Mouse (Mus musculus) hematopoietic stem cell, adult 5-6 weeks (primary cell): ENCODE measurements around the gene Slc24a3. TPM values are rescaled to one million over a fixed set of nuclear protein-coding genes. Genes with fewer than 3 reads are reported as not detected.
A peak's percentile ranks its signal among the peaks of the same experiment; 100 is the strongest.

ENCODE experiments used
- ATAC-seq, 2 experiments: fragments of 125-278 bp in 1 of 2; replicated peaks in 1 of 2; 2 replicates each; pipeline ENCODE4 v1.8.0; 2016 to 2017; ENCODE audit warnings: inconsistent platforms in 2 of 2, mild to moderate bottlenecking in 2 of 2, moderate number of reproducible peaks in 2 of 2, low read depth in 1 of 2, moderate TSS enrichment in 1 of 2; ENCODE audit not compliant: low FRiP score in 2 of 2, poor library complexity in 2 of 2, severe bottlenecking in 2 of 2, insufficient read depth in 1 of 2, low TSS enrichment in 1 of 2
- total RNA-seq: library from RNA; stranded (forward); fragments of 172-1452, 232-1000 nt; gene quantifications from 2 replicates; pipeline ENCODE4 v1.2.3, GENCODE M21; 2017

Gene Slc24a3
- total RNA-seq, 1 experiment from 2014 or later, result 1.0 TPM

GRCm38 (mm10) chr2:145382908-145383770, 215.6 kb downstream of the Slc24a3 start:
- no peak for ATAC-seq

- no peak for ATAC-seq
Observed at GRCm38 (mm10) chr2:145384221-145384620, 216.7 kb downstream of the Slc24a3 start.

- no peak for ATAC-seq
Observed at GRCm38 (mm10) chr2:145385220-145385619, 217.7 kb downstream of the Slc24a3 start.

- no peak for ATAC-seq
Observed at GRCm38 (mm10) chr2:145385773-145386172, 218.2 kb downstream of the Slc24a3 start.

- ATAC-seq, result no peak
Observed at GRCm38 (mm10) chr2:145395804-145396203, 228.2 kb downstream of the Slc24a3 start.

GRCm38 (mm10) chr2:145396579-145396978, 229.0 kb downstream of the Slc24a3 start:
- ATAC-seq, result no peak

GRCm38 (mm10) chr2:145397456-145398206, 230.1 kb downstream of the Slc24a3 start:
- ATAC-seq, result no peak

- no peak for ATAC-seq
Observed at GRCm38 (mm10) chr2:145401240-145401805, 233.8 kb downstream of the Slc24a3 start.

- no peak for ATAC-seq
Observed at GRCm38 (mm10) chr2:145401996-145402395, 234.4 kb downstream of the Slc24a3 start.

- no peak for ATAC-seq
Observed at GRCm38 (mm10) chr2:145404818-145405531, 237.4 kb downstream of the Slc24a3 start.

- ATAC-seq, result 0 out of 4 replicates have a peak, but pooled peaks of 1 of the 2 experiments have one; percentile 14
Observed at GRCm38 (mm10) chr2:145405746-145406145, 238.2 kb downstream of the Slc24a3 start.

GRCm38 (mm10) chr2:145417738-145418137, 250.2 kb downstream of the Slc24a3 start:
- ATAC-seq, result no peak

- no peak for ATAC-seq
Observed at GRCm38 (mm10) chr2:145419078-145419477, 251.5 kb downstream of the Slc24a3 start.

- no peak for ATAC-seq
Observed at GRCm38 (mm10) chr2:145420967-145421888, 253.7 kb downstream of the Slc24a3 start.

GRCm38 (mm10) chr2:145421889-145422212, 254.3 kb downstream of the Slc24a3 start:
- no peak for ATAC-seq

GRCm38 (mm10) chr2:145429982-145430381, 262.4 kb downstream of the Slc24a3 start:
- no peak for ATAC-seq

GRCm38 (mm10) chr2:145434068-145434467, 266.5 kb downstream of the Slc24a3 start:
- no peak for ATAC-seq
